Mouse (Mus musculus): ENCODE data around the gene Ranbp3. TPM values are rescaled to one million over a fixed set of nuclear protein-coding genes. Genes with fewer than 3 reads are reported as not detected.

Ranbp3 gene
- polyA plus RNA-seq, 1 experiment from 2014 or later: 28.8 TPM

GRCm38 (mm10) chr17:56631807-56632206 lies 41.3 kb upstream of the Ranbp3 start:
- Histone ChIP-seq H3K36me3 (ENCODE audit: control insufficient read depth, insufficient read depth) (no peaks in the 10 kb centered on the region), H3K4me3 (ENCODE audit: low read depth, low read length) (no peak overlapping the region), H3K9me3 (ENCODE audit: control insufficient read depth) (no peaks in the 10 kb centered on the region), H3K27ac (ENCODE audit: low read depth, low read length) (no peak overlapping the region), H3K4me2 (replicated peaks; ENCODE audit: low read depth) (no peak overlapping the region), H3K9ac (ENCODE audit: low read depth, low read length) (no peak overlapping the region), H3K27me3 (replicated peaks; ENCODE audit: control insufficient read depth, insufficient read depth, low read length) (no peaks in the 10 kb centered on the region), H3K4me1 (replicated peaks; ENCODE audit: control insufficient read depth, insufficient read depth, low read length) (0 out of 2 replicates have a peak, but pooled peaks cover 7% of the 10 kb centered on the region)
- 32% methylated on average over 4 of the region's 4 CpGs for WGBS
- no peak for ATAC-seq
- TF ChIP-seq CTCF (IDR thresholded peaks at IDR 0.05; ENCODE audit: low read depth): no peak

GRCm38 (mm10) chr17:56634023-56634422 lies 39.1 kb upstream of the Ranbp3 start:
- Histone ChIP-seq H3K27ac (ENCODE audit: low read depth, low read length) (no peak overlapping the region), H3K9me3 (ENCODE audit: control insufficient read depth) (no peaks in the 10 kb centered on the region), H3K4me2 (replicated peaks; ENCODE audit: low read depth) (no peak overlapping the region), H3K36me3 (ENCODE audit: control insufficient read depth, insufficient read depth) (no peaks in the 10 kb centered on the region), H3K27me3 (replicated peaks; ENCODE audit: control insufficient read depth, insufficient read depth, low read length) (no peaks in the 10 kb centered on the region), H3K4me3 (ENCODE audit: low read depth, low read length) (no peak overlapping the region), H3K9ac (ENCODE audit: low read depth, low read length) (no peak overlapping the region), H3K4me1 (replicated peaks; ENCODE audit: control insufficient read depth, insufficient read depth, low read length) (no peaks in the 10 kb centered on the region)
- 90% methylated on average over 6 of the region's 6 CpGs for WGBS
- ATAC-seq: no peak
- TF ChIP-seq CTCF (IDR thresholded peaks at IDR 0.05; ENCODE audit: low read depth): no peak

- 81% methylated on average over 4 of the region's 4 CpGs for WGBS
- no peaks in the 10 kb centered on the region for H3K36me3 ChIP-seq (ENCODE audit: control insufficient read depth, insufficient read depth)
- no peak for ATAC-seq
Measured at GRCm38 (mm10) chr17:56643237-56643636, 29.9 kb upstream of the Ranbp3 start.

GRCm38 (mm10) chr17:56647546-56647945 lies 25.5 kb upstream of the Ranbp3 start:
- Histone ChIP-seq H3K27ac (ENCODE audit: low read depth, low read length) (no peak overlapping the region), H3K4me1 (replicated peaks; ENCODE audit: control insufficient read depth, insufficient read depth, low read length) (0 out of 2 replicates have a peak, but pooled peaks cover 3% of the 10 kb centered on the region), H3K27me3 (replicated peaks; ENCODE audit: control insufficient read depth, insufficient read depth, low read length) (no peaks in the 10 kb centered on the region), H3K9me3 (ENCODE audit: control insufficient read depth) (no peaks in the 10 kb centered on the region), H3K9ac (ENCODE audit: low read depth, low read length) (no peak overlapping the region), H3K36me3 (ENCODE audit: control insufficient read depth, insufficient read depth) (no peaks in the 10 kb centered on the region), H3K4me3 (ENCODE audit: low read depth, low read length) (no peak overlapping the region), H3K4me2 (replicated peaks; ENCODE audit: low read depth) (no peak overlapping the region)
- no peak for ATAC-seq
- no peak for TF ChIP-seq CTCF (IDR thresholded peaks at IDR 0.05; ENCODE audit: low read depth)
- 55% methylated on average over 12 of the region's 13 CpGs for WGBS

More at GRCm38 (mm10) chr17:56643237-56643636, 29.9 kb upstream of the Ranbp3 start:
- no peak overlapping the region for H3K9ac ChIP-seq (ENCODE audit: low read depth, low read length)
- no peaks in the 10 kb centered on the region for H3K9me3 ChIP-seq (ENCODE audit: control insufficient read depth)
- no peak overlapping the region for H3K4me2 ChIP-seq (replicated peaks; ENCODE audit: low read depth)
- H3K4me1 ChIP-seq (replicated peaks; ENCODE audit: control insufficient read depth, insufficient read depth, low read length): no peaks in the 10 kb centered on the region
- H3K27me3 ChIP-seq (replicated peaks; ENCODE audit: control insufficient read depth, insufficient read depth, low read length): no peaks in the 10 kb centered on the region
- no peak for TF ChIP-seq CTCF (IDR thresholded peaks at IDR 0.05; ENCODE audit: low read depth)
- H3K27ac ChIP-seq (ENCODE audit: low read depth, low read length): no peak overlapping the region
- no peak overlapping the region for H3K4me3 ChIP-seq (ENCODE audit: low read depth, low read length)

DNA sequence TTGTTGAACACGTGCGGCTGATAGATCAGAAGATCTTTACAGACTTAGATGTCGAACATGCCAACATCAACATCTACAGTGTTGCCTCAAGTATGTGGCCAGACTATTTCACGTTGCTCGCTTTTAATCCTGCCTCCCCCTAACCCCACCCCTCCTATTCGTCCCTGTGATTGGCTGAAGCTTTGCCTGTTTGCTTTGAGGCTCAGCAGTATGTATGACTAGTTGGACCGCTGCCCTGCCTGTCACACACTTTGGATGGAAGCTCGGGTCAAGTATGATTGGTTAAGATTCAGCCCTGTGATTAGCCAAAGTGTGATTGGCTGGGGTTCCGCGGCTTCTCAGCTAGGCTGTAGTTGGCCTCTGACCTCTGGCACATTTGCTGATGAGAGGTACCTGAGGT lies 21.3 kb upstream of the Ranbp3 start:
- H3K4me3 ChIP-seq (ENCODE audit: low read depth, low read length): no peak overlapping the region
- no peak for ATAC-seq
- H3K9ac ChIP-seq (ENCODE audit: low read depth, low read length): no peak overlapping the region
- H3K27me3 ChIP-seq (replicated peaks; ENCODE audit: control insufficient read depth, insufficient read depth, low read length): no peaks in the 10 kb centered on the region
- H3K4me1 ChIP-seq (replicated peaks; ENCODE audit: control insufficient read depth, insufficient read depth, low read length): 0 out of 2 replicates have a peak, but pooled peaks cover 3% of the 10 kb centered on the region
- H3K27ac ChIP-seq (ENCODE audit: low read depth, low read length): no peak overlapping the region
- no peaks in the 10 kb centered on the region for H3K36me3 ChIP-seq (ENCODE audit: control insufficient read depth, insufficient read depth)
- TF ChIP-seq CTCF (IDR thresholded peaks at IDR 0.05; ENCODE audit: low read depth): no peak
- no peaks in the 10 kb centered on the region for H3K9me3 ChIP-seq (ENCODE audit: control insufficient read depth)
- H3K4me2 ChIP-seq (replicated peaks; ENCODE audit: low read depth): no peak overlapping the region
- WGBS: 30% methylated on average over 10 of the region's 10 CpGs

DNA sequence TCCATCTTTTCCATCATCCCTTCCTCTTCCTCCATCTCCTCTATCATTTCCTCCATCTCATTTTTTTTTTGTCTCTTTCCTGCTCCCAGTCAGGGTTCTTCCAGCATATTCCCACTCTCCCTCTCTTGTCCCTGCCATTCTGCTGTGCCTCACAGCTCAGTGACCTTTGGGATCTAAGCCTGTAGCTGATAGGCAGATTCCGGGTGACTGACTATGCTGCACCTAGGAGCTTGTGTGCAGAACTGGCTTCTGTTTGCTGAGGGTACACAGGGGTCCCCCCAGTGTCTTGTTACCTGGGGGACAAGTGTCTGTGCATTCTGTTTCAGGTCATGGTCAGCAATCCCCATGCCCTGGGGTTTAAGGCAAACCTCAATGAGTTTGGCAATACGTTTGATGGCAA lies 18.3 kb upstream of the Ranbp3 start:
- ATAC-seq: no peak
- H3K4me3 ChIP-seq (ENCODE audit: low read depth, low read length): no peak overlapping the region
- H3K9me3 ChIP-seq (ENCODE audit: control insufficient read depth): no peaks in the 10 kb centered on the region
- H3K27me3 ChIP-seq (replicated peaks; ENCODE audit: control insufficient read depth, insufficient read depth, low read length): no peaks in the 10 kb centered on the region
- no peak overlapping the region for H3K27ac ChIP-seq (ENCODE audit: low read depth, low read length)
- H3K36me3 ChIP-seq (ENCODE audit: control insufficient read depth, insufficient read depth): no peaks in the 10 kb centered on the region
- H3K4me2 ChIP-seq (replicated peaks; ENCODE audit: low read depth): no peak overlapping the region
- H3K9ac ChIP-seq (ENCODE audit: low read depth, low read length): no peak overlapping the region
- H3K4me1 ChIP-seq (replicated peaks; ENCODE audit: control insufficient read depth, insufficient read depth, low read length): 0 out of 2 replicates have a peak, but pooled peaks cover 3% of the 10 kb centered on the region
- WGBS: 37% methylated on average over 2 of the region's 2 CpGs
- no peak for TF ChIP-seq CTCF (IDR thresholded peaks at IDR 0.05; ENCODE audit: low read depth)

DNA sequence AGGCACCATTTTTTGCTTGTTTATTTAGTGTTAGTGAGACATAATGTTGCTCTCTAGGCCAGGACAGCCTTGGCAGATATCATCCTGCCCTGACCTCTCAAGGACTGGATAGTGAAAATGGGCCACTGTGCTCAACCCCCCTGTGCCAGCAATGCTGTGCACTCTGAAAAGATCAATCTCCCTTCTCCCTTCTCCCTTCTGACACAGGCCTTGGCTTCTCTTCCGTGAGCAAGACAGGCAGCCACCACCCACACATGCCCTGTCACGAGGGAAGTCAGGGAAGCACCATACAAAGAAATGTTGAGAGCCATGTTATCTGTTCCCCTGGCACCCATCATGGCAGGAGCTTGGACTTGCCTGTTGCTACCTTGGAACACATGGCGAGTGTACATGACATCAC lies 17.8 kb upstream of the Ranbp3 start:
- no peak overlapping the region for H3K27ac ChIP-seq (ENCODE audit: low read depth, low read length)
- H3K27me3 ChIP-seq (replicated peaks; ENCODE audit: control insufficient read depth, insufficient read depth, low read length): no peaks in the 10 kb centered on the region
- no peak for ATAC-seq
- no peaks in the 10 kb centered on the region for H3K9me3 ChIP-seq (ENCODE audit: control insufficient read depth)
- 90% methylated on average over 3 of the region's 3 CpGs for WGBS
- H3K4me3 ChIP-seq (ENCODE audit: low read depth, low read length): no peak overlapping the region
- TF ChIP-seq CTCF (IDR thresholded peaks at IDR 0.05; ENCODE audit: low read depth): no peak
- H3K36me3 ChIP-seq (ENCODE audit: control insufficient read depth, insufficient read depth): no peaks in the 10 kb centered on the region
- H3K4me1 ChIP-seq (replicated peaks; ENCODE audit: control insufficient read depth, insufficient read depth, low read length): 0 out of 2 replicates have a peak, but pooled peaks cover 3% of the 10 kb centered on the region
- H3K4me2 ChIP-seq (replicated peaks; ENCODE audit: low read depth): no peak overlapping the region
- no peak overlapping the region for H3K9ac ChIP-seq (ENCODE audit: low read depth, low read length)

Measured in intestine, postnatal 0 days (tissue).